Mouse (Mus musculus) CH12.LX (cell line): ENCODE measurements around the gene Nudt6. TPM values are rescaled to one million over a fixed set of nuclear protein-coding genes. Genes with fewer than 3 reads are reported as not detected.

ENCODE experiments used
- DNase-seq: peaks from one replicate; pipeline ENCODE4 v3.0.0-alpha.2; 2013; ENCODE audit errors: extremely low read depth
- H3K27ac ChIP-seq: 2 replicates; pipeline ENCODE4 v1.5.1; 2012; ENCODE audit warnings: low read depth, mild to moderate bottlenecking, control low read depth, moderate library complexity; ENCODE audit not compliant: insufficient read depth
- H3K27me3 ChIP-seq: replicated peaks from 2 replicates; pipeline ENCODE3; 2012; ENCODE audit warnings: inconsistent platforms
- H3K36me3 ChIP-seq, 2 experiments: replicated peaks in 1 of 2; 2 replicates each; pipeline versions ENCODE3 to v1.6.1; 2012; ENCODE audit warnings: inconsistent platforms in 1 of 2, low read length in 1 of 2, mild to moderate bottlenecking in 1 of 2, mixed read lengths in 1 of 2, moderate library complexity in 1 of 2; ENCODE audit not compliant: control insufficient read depth in 1 of 2, insufficient read depth in 1 of 2
- H3K4me1 ChIP-seq, 2 experiments: 2 replicates each; pipeline ENCODE4 v1.6.1; 2012; ENCODE audit warnings: inconsistent platforms in 1 of 2, moderate library complexity in 1 of 2; ENCODE audit not compliant: insufficient read depth in 2 of 2, control insufficient read depth in 1 of 2
- H3K4me2 ChIP-seq: 2 replicates; pipeline ENCODE4 v1.6.1; 2012; ENCODE audit warnings: low read depth, mild to moderate bottlenecking, control low read depth; ENCODE audit not compliant: poor library complexity, insufficient read depth, severe bottlenecking
- H3K4me3 ChIP-seq, 3 experiments: fragments of 150-350 bp in 1 of 3; sonication (generic) in 1 of 3; replicated peaks in 1 of 3; 2 replicates each; pipeline versions ENCODE3 to v1.5.1; 2011 to 2012; ENCODE audit warnings: low read depth in 2 of 3, low read length in 2 of 3, mild to moderate bottlenecking in 2 of 3, moderate library complexity in 2 of 3, control low read depth in 1 of 3, improper control_type of control experiment in 1 of 3, inconsistent platforms in 1 of 3, mixed read lengths in 1 of 3; ENCODE audit not compliant: poor library complexity in 1 of 3
- H3K79me2 ChIP-seq: replicated peaks from 2 replicates; pipeline ENCODE4 v1.6.1; 2012; ENCODE audit warnings: mild to moderate bottlenecking, moderate library complexity; ENCODE audit not compliant: control insufficient read depth, poor library complexity, insufficient read depth, severe bottlenecking; ENCODE audit errors: extremely low read depth
- H3K9ac ChIP-seq: 2 replicates; pipeline ENCODE4 v1.6.1; 2012; ENCODE audit warnings: low read depth, mild to moderate bottlenecking, control low read depth, moderate library complexity; ENCODE audit not compliant: insufficient read depth
- H3K9me3 ChIP-seq: replicated peaks from 2 replicates; pipeline ENCODE3; 2012; ENCODE audit warnings: low read length, inconsistent platforms, mixed read lengths
- BHLHE40 ChIP-seq: IDR thresholded peaks from 2 replicates; pipeline ENCODE4 v1.6.1; 2011; ENCODE audit warnings: mild to moderate bottlenecking, low read depth, low read length, improper control_type of control experiment
- CTCF ChIP-seq, 2 experiments: IDR thresholded peaks in 1 of 2; conservative IDR thresholded peaks in 1 of 2; 2 replicates each; pipeline ENCODE4 v1.5.1; 2011 to 2012; ENCODE audit warnings: low read depth in 2 of 2, low read length in 2 of 2, improper control_type of control experiment in 1 of 2, inconsistent platforms in 1 of 2, mild to moderate bottlenecking in 1 of 2, moderate library complexity in 1 of 2
- ELF1 ChIP-seq: IDR thresholded peaks from 2 replicates; pipeline ENCODE4 v1.6.1; 2014; ENCODE audit warnings: low read depth, mild to moderate bottlenecking, inconsistent platforms, low read length, improper control_type of control experiment
- ETS1 ChIP-seq: conservative IDR thresholded peaks from 2 replicates; pipeline ENCODE4 v1.6.1; 2012; ENCODE audit warnings: low read depth, mild to moderate bottlenecking, inconsistent platforms, low read length, improper control_type of control experiment, moderate library complexity
- GABPA ChIP-seq: IDR thresholded peaks from 2 replicates; pipeline ENCODE4 v1.6.1; 2012; ENCODE audit warnings: low read depth, low read length, improper control_type of control experiment, inconsistent platforms; ENCODE audit not compliant: insufficient replicate concordance
- HCFC1 ChIP-seq: IDR thresholded peaks from 2 replicates; pipeline ENCODE4 v1.6.1; 2012; ENCODE audit warnings: low read depth, mild to moderate bottlenecking, inconsistent platforms, low read length, improper control_type of control experiment
- IRF4 ChIP-seq: IDR thresholded peaks from 2 replicates; pipeline ENCODE4 v1.6.1; 2014; ENCODE audit warnings: low read depth, mild to moderate bottlenecking, inconsistent platforms, low read length, improper control_type of control experiment
- JUND ChIP-seq: conservative IDR thresholded peaks from 2 replicates; pipeline ENCODE4 v1.6.1; 2011; ENCODE audit warnings: low read depth, low read length, improper control_type of control experiment
- MAX ChIP-seq: IDR thresholded peaks from 2 replicates; pipeline ENCODE4 v1.6.1; 2011; ENCODE audit warnings: low read length, improper control_type of control experiment
- MEF2A ChIP-seq: IDR thresholded peaks from 2 replicates; pipeline ENCODE4 v1.6.1; 2014; ENCODE audit warnings: low read depth, mild to moderate bottlenecking, inconsistent platforms, low read length, improper control_type of control experiment, borderline replicate concordance
- NELFE ChIP-seq: IDR thresholded peaks from 2 replicates; pipeline ENCODE4 v1.6.1; 2011; ENCODE audit warnings: low read depth, low read length, improper control_type of control experiment
- PAX5 ChIP-seq: IDR thresholded peaks from 2 replicates; pipeline ENCODE4 v1.6.1; 2012; ENCODE audit warnings: low read length, inconsistent platforms, mixed read lengths
- POLR2A ChIP-seq: IDR thresholded peaks from 2 replicates; pipeline ENCODE4 v1.6.1; 2011; ENCODE audit warnings: low read depth, mild to moderate bottlenecking, improper control_type of control experiment, low read length
- POLR2AphosphoS2 ChIP-seq: IDR thresholded peaks from 2 replicates; pipeline ENCODE4 v1.6.1; 2011; ENCODE audit warnings: low read depth, low read length, improper control_type of control experiment
- RAD21 ChIP-seq: IDR thresholded peaks from 2 replicates; pipeline ENCODE4 v1.6.1; 2011; ENCODE audit warnings: low read depth, mild to moderate bottlenecking, low read length, improper control_type of control experiment, moderate library complexity
- SIN3A ChIP-seq: IDR thresholded peaks from 2 replicates; pipeline ENCODE4 v1.6.1; 2012; ENCODE audit warnings: low read length, improper control_type of control experiment, inconsistent platforms
- SMC3 ChIP-seq: IDR thresholded peaks from 2 replicates; pipeline ENCODE4 v1.6.1; 2011; ENCODE audit warnings: low read depth, low read length, improper control_type of control experiment
- TBP ChIP-seq: conservative IDR thresholded peaks from 2 replicates; pipeline ENCODE4 v1.6.1; 2011; ENCODE audit warnings: low read depth, low read length, improper control_type of control experiment
- TCF12 ChIP-seq: IDR thresholded peaks from 2 replicates; pipeline ENCODE4 v1.6.1; 2014; ENCODE audit warnings: low read depth, mild to moderate bottlenecking, inconsistent platforms, low read length, improper control_type of control experiment
- USF1 ChIP-seq: IDR thresholded peaks from 2 replicates; pipeline ENCODE4 v1.6.1; 2014; ENCODE audit warnings: low read depth, mild to moderate bottlenecking, inconsistent platforms, low read length, improper control_type of control experiment
- ZC3H11A ChIP-seq: IDR thresholded peaks from 2 replicates; pipeline ENCODE4 v1.6.1; 2012; ENCODE audit warnings: low read depth, mild to moderate bottlenecking, inconsistent platforms, low read length, improper control_type of control experiment
- ZNF384 ChIP-seq: IDR thresholded peaks from 2 replicates; pipeline ENCODE4 v1.6.1; 2012; ENCODE audit warnings: low read depth, low read length, improper control_type of control experiment, inconsistent platforms
- dilution Hi-C: fragments of 300-500 bp; cut with MboI; formaldehyde crosslinking; loops from 2 replicates; pipeline ENCODE4 v1.14.3; 2020; ENCODE audit warnings: low sequenced_read_pairs; ENCODE audit not compliant: extremely low pct_unique_long_range_greater_than_20kb, extremely low pct_ligation_motif_present
- in situ Hi-C: fragments of 300-500 bp; cut with MboI; formaldehyde crosslinking; loops from 3 replicates; pipeline ENCODE4 v1.14.3; 2019; ENCODE audit warnings: low sequenced_read_pairs, low pct_ligation_motif_present, low pct_unique_long_range_greater_than_20kb, mixed read lengths
- polyA plus RNA-seq: library from polyadenylated mRNA; unstranded; fragments of >175 nt; gene quantifications from 2 replicates; pipeline ENCODE4 v1.2.1, GENCODE M21; 2012; ENCODE audit warnings: low read depth; ENCODE audit not compliant: insufficient read length
- total RNA-seq, 2 experiments: library from RNA; depleted of rRNA; stranded (reverse); fragments of 300-350 nt in 1 of 2; fragments of >200 nt in 1 of 2; gene quantifications; 2 replicates each; pipeline ENCODE4 v1.2.3; 2012 to 2014

Gene Nudt6
- total and polyA plus RNA-seq, 3 experiments: 6.0 to 9.6 (median 9.4) TPM

- H3K27me3 ChIP-seq: no peaks in the 10 kb centered on the region
- H3K79me2 ChIP-seq: no peaks in the 10 kb centered on the region
- no peak overlapping the region for H3K4me2 ChIP-seq
- H3K9ac ChIP-seq: no peak overlapping the region
- no peak overlapping the region for H3K4me3 ChIP-seq
- no peak overlapping the region for H3K27ac ChIP-seq
- peak; percentile 85 for DNase-seq
- no peak for TF ChIP-seq ELF1
- peak; percentile 54; the same call in 1 of the 2 replicates for TF ChIP-seq ZC3H11A
- TF ChIP-seq SMC3: peak; percentile 87
- peak; percentile 29 to 90 for TF ChIP-seq CTCF (conservative IDR thresholded peaks at IDR 0.05 in 1 of 2, IDR thresholded peaks at IDR 0.05 in 1 of 2; ENCODE audit: low read depth in 2 of 2, low read length in 2 of 2)
- TF ChIP-seq NELFE: 0 out of 2 replicates have a peak, but pooled peaks have one; percentile 22
- no peak for TF ChIP-seq TBP
- TF ChIP-seq RAD21: peak; percentile 86
- in situ Hi-C loops: loop anchor here (10.0 kb wide), 1 partner anchor 90 kb away; no protein-coding TSS in a partner anchor
- dilution Hi-C loops: no loop called here
- H3K9me3 ChIP-seq: no peaks in the 10 kb centered on the region
- H3K36me3 ChIP-seq: peaks cover 0 to 23% of the 10 kb centered on the region in 2 experiments
- H3K4me1 ChIP-seq: peaks cover 2 to 17% of the 10 kb centered on the region in 2 experiments; a peak in 3 of 4 replicates
Observed at GRCm38 (mm10) chr3:37414413-37414960, 5.5 kb downstream of the Nudt6 start.

GRCm38 (mm10) chr3:37413446-37413845, 6.6 kb downstream of the Nudt6 start:
- H3K36me3 ChIP-seq: peaks cover 0 to 23% of the 10 kb centered on the region in 2 experiments
- H3K9me3 ChIP-seq: no peaks in the 10 kb centered on the region
- H3K4me1 ChIP-seq: peaks cover 2 to 15% of the 10 kb centered on the region in 2 experiments; a peak in 3 of 4 replicates
- dilution Hi-C loops: no loop called here
- in situ Hi-C loops: loop anchor here (10.0 kb wide), 1 partner anchor 89 kb away; no protein-coding TSS in a partner anchor
- no peak overlapping the region for H3K27ac ChIP-seq
- no peaks in the 10 kb centered on the region for H3K79me2 ChIP-seq
- no peak overlapping the region for H3K4me2 ChIP-seq
- no peak overlapping the region for H3K9ac ChIP-seq
- no peak for DNase-seq
- no peak overlapping the region for H3K4me3 ChIP-seq
- no peaks in the 10 kb centered on the region for H3K27me3 ChIP-seq
- TF ChIP-seq JUND (no peak), MEF2A (no peak), USF1 (no peak), IRF4 (no peak), TBP (no peak), POLR2A (no peak), MAX (no peak), BHLHE40 (no peak), ETS1 (no peak), ZNF384 (no peak), ZC3H11A (no peak), ELF1 (no peak), POLR2AphosphoS2 (no peak), HCFC1 (no peak), PAX5 (no peak), CTCF (conservative IDR thresholded peaks at IDR 0.05 in 1 of 2, IDR thresholded peaks at IDR 0.05 in 1 of 2; ENCODE audit: low read depth in 2 of 2, low read length in 2 of 2) (no peak), SIN3A (no peak), RAD21 (no peak), TCF12 (no peak), GABPA (no peak)
